Comparison of ENCODE assay signal across 8 mouse cellular contexts in genomic region chr10:80936135-80936809, GRCm38 (mm10). TPM values are rescaled to one million over a fixed set of nuclear protein-coding genes. Genes with fewer than 3 reads are reported as not detected.
DNase-seq lines count a peak whose midpoint lies in the region; ATAC-seq and TF ChIP-seq lines count a peak whose summit lies in the region.

No protein-coding gene starts in this region.

- H3K36me3 ChIP-seq in forebrain, embryonic 13.5 days (ENCODE audit: poor library complexity, severe bottlenecking) = no peaks in the 10 kb centered on the region
- H3K36me3 ChIP-seq in hindbrain, embryonic 14.5 days (replicated peaks; ENCODE audit: control insufficient read depth, insufficient read depth) = no peaks in the 10 kb centered on the region
- no peaks in the 10 kb centered on the region for H3K36me3 ChIP-seq in limb, embryonic 15.5 days
- H3K36me3 ChIP-seq in midbrain, postnatal 0 days (ENCODE audit: insufficient read depth, low read length) = no peaks in the 10 kb centered on the region

- TF ChIP-seq CTCF in midbrain, postnatal 0 days (IDR thresholded peaks at IDR 0.05) = no peak

- peak; percentile 80 to 88 for DNase-seq in adrenal gland, adult (ENCODE audit: inconsistent age in 2 of 2, low spot score in 1 of 2)
- no peak for DNase-seq in adrenal gland, postnatal 4 days (ENCODE audit: low spot score in 2 of 2)
- peak; percentile 69 for DNase-seq in Muller cell, postnatal 12 days (ENCODE audit: inconsistent ontology term)
- DNase-seq in hindbrain, embryonic 14.5 days (ENCODE audit: low spot score) = peak; percentile 75
- peak; percentile 74 for DNase-seq in midbrain, postnatal 0 days (ENCODE audit: low spot score)
- DNase-seq in thymus, postnatal 14 days = no peak

- H3K4me3 ChIP-seq in forebrain, embryonic 13.5 days = peak overlapping the region; percentile 32
- peak overlapping the region; percentile 12 for H3K4me3 ChIP-seq in hindbrain, embryonic 14.5 days (replicated peaks; ENCODE audit: low read length)
- peak overlapping the region; percentile 40 for H3K4me3 ChIP-seq in limb, embryonic 15.5 days
- H3K4me3 ChIP-seq in midbrain, postnatal 0 days (ENCODE audit: low read depth, low read length) = peak overlapping the region; percentile 10; the same call in 1 of the 2 replicates

- WGBS in forebrain, embryonic 13.5 days = 2% methylated on average over 26 of the region's 37 CpGs
- 1% methylated on average over 37 of the region's 37 CpGs for WGBS in hindbrain, embryonic 14.5 days
- WGBS in limb, embryonic 15.5 days = 2% methylated on average over 35 of the region's 37 CpGs
- WGBS in midbrain, postnatal 0 days = 2% methylated on average over 35 of the region's 37 CpGs

- ATAC-seq in forebrain, embryonic 13.5 days = peak; percentile 60
- peak; percentile 52; the same call in 1 of the 2 replicates for ATAC-seq in hindbrain, embryonic 14.5 days (ENCODE audit: low FRiP score)
- ATAC-seq in limb, embryonic 15.5 days (ENCODE audit: insufficient number of reproducible peaks, low FRiP score, low TSS enrichment, low read depth) = peak; percentile 47
- ATAC-seq in midbrain, postnatal 0 days (ENCODE audit: low FRiP score) = no peak

- peaks cover 90% of the 10 kb centered on the region for H3K4me1 ChIP-seq in forebrain, embryonic 13.5 days
- peaks cover 74% of the 10 kb centered on the region for H3K4me1 ChIP-seq in hindbrain, embryonic 14.5 days (replicated peaks; ENCODE audit: control insufficient read depth, insufficient read depth, low read length)
- peaks cover 98% of the 10 kb centered on the region for H3K4me1 ChIP-seq in limb, embryonic 15.5 days
- peaks cover 22% of the 10 kb centered on the region for H3K4me1 ChIP-seq in midbrain, postnatal 0 days (ENCODE audit: insufficient read depth, low read length)

- H3K4me2 ChIP-seq in forebrain, embryonic 13.5 days = peak overlapping the region; percentile 63
- H3K4me2 ChIP-seq in hindbrain, embryonic 14.5 days (replicated peaks) = peak overlapping the region; percentile 39
- H3K4me2 ChIP-seq in limb, embryonic 15.5 days = peak overlapping the region; percentile 60
- peak overlapping the region; percentile 39 for H3K4me2 ChIP-seq in midbrain, postnatal 0 days (ENCODE audit: low read depth, low read length, poor library complexity, severe bottlenecking)

- peak overlapping the region; percentile 45 for H3K9ac ChIP-seq in forebrain, embryonic 13.5 days
- peak overlapping the region; percentile 28 for H3K9ac ChIP-seq in hindbrain, embryonic 14.5 days
- peak overlapping the region; percentile 39; the same call in 1 of the 2 replicates for H3K9ac ChIP-seq in limb, embryonic 15.5 days
- H3K9ac ChIP-seq in midbrain, postnatal 0 days (replicated peaks; ENCODE audit: low read length, poor library complexity, severe bottlenecking) = peak overlapping the region; percentile 33

- H3K9me3 ChIP-seq in forebrain, embryonic 13.5 days (replicated peaks) = no peaks in the 10 kb centered on the region
- no peaks in the 10 kb centered on the region for H3K9me3 ChIP-seq in hindbrain, embryonic 14.5 days (ENCODE audit: control insufficient read depth, low read length)
- H3K9me3 ChIP-seq in limb, embryonic 15.5 days = no peaks in the 10 kb centered on the region
- no peaks in the 10 kb centered on the region for H3K9me3 ChIP-seq in midbrain, postnatal 0 days (ENCODE audit: low read length)

- peaks cover 81% of the 10 kb centered on the region for H3K27me3 ChIP-seq in forebrain, embryonic 13.5 days
- peaks cover 61% of the 10 kb centered on the region for H3K27me3 ChIP-seq in hindbrain, embryonic 14.5 days (ENCODE audit: control insufficient read depth, insufficient read depth, low read length)
- H3K27me3 ChIP-seq in limb, embryonic 15.5 days = peaks cover 6% of the 10 kb centered on the region; the same call in 1 of the 2 replicates
- peaks cover 53% of the 10 kb centered on the region for H3K27me3 ChIP-seq in midbrain, postnatal 0 days (ENCODE audit: insufficient read depth, low read length)

- H3K27ac ChIP-seq in forebrain, embryonic 13.5 days = peak overlapping the region; percentile 17; the same call in 1 of the 2 replicates
- H3K27ac ChIP-seq in hindbrain, embryonic 14.5 days = peak overlapping the region; percentile 58
- H3K27ac ChIP-seq in limb, embryonic 15.5 days = peak overlapping the region; percentile 89
- no peak overlapping the region for H3K27ac ChIP-seq in midbrain, postnatal 0 days (ENCODE audit: low read depth, low read length)

RNA-seq across cellular contexts. Expression of gene Gadd45b, which starts 6.4 kb away (rescaled TPM):
- total RNA-seq in adrenal gland, postnatal 4 days (2021) = 10 to 100 TPM; 10.9 to 11.1 TPM
- polyA plus RNA-seq in forebrain, embryonic 13.5 days (2015; fragmentation: Nextera tagmentation; extraction: Ambion mirVana) = 4.9 and 5.1 TPM in 2 replicates
- polyA plus RNA-seq in hindbrain, embryonic 14.5 days (2014; fragmentation: Nextera tagmentation; extraction: Ambion mirVana) = 6.2 and 8.0 TPM in 2 replicates
- 44.4 and 44.7 TPM in 2 replicates for polyA plus RNA-seq in limb, embryonic 15.5 days (2015; fragmentation: Nextera tagmentation; extraction: Ambion mirVana)
- total RNA-seq in midbrain, postnatal 0 days (2014; rRNA removed) = 3.5 and 7.3 TPM in 2 replicates
- polyA plus RNA-seq in midbrain, postnatal 0 days (2015; fragmentation: Nextera tagmentation; extraction: Ambion mirVana) = 5.0 and 6.4 TPM in 2 replicates

RNA-seq across cellular contexts. Expression of gene Lmnb2, which starts 18.2 kb away (rescaled TPM):
- 10 to 100 TPM; 18.5 to 23.1 TPM for total RNA-seq in adrenal gland, postnatal 4 days (2021)
- polyA plus RNA-seq in forebrain, embryonic 13.5 days (2015; fragmentation: Nextera tagmentation; extraction: Ambion mirVana) = 54.0 and 54.9 TPM in 2 replicates
- 12.9 and 13.8 TPM in 2 replicates for polyA plus RNA-seq in hindbrain, embryonic 14.5 days (2014; fragmentation: Nextera tagmentation; extraction: Ambion mirVana)
- polyA plus RNA-seq in limb, embryonic 15.5 days (2015; fragmentation: Nextera tagmentation; extraction: Ambion mirVana) = 51.6 and 58.2 TPM in 2 replicates
- 40.2 and 47.3 TPM in 2 replicates for total RNA-seq in midbrain, postnatal 0 days (2014; rRNA removed)
- 22.6 and 22.7 TPM in 2 replicates for polyA plus RNA-seq in midbrain, postnatal 0 days (2015; fragmentation: Nextera tagmentation; extraction: Ambion mirVana)

RNA-seq across cellular contexts. Expression of gene Timm13, which starts 35.5 kb away (rescaled TPM):
- total RNA-seq in adrenal gland, postnatal 4 days (2021) = 100 to 1,000 TPM; 162 to 179 TPM
- 356 and 364 TPM in 2 replicates for polyA plus RNA-seq in forebrain, embryonic 13.5 days (2015; fragmentation: Nextera tagmentation; extraction: Ambion mirVana)
- 311 and 351 TPM in 2 replicates for polyA plus RNA-seq in hindbrain, embryonic 14.5 days (2014; fragmentation: Nextera tagmentation; extraction: Ambion mirVana)
- polyA plus RNA-seq in limb, embryonic 15.5 days (2015; fragmentation: Nextera tagmentation; extraction: Ambion mirVana) = 312 and 329 TPM in 2 replicates
- 153 and 267 TPM in 2 replicates for total RNA-seq in midbrain, postnatal 0 days (2014; rRNA removed)
- polyA plus RNA-seq in midbrain, postnatal 0 days (2015; fragmentation: Nextera tagmentation; extraction: Ambion mirVana) = 362 and 384 TPM in 2 replicates

Comparison
In these comparisons a context has a peak if more than half of its experiments do, and no peak if none do; other contexts are left out.
1. DNase-seq: peak in adrenal gland, adult (2 of 2), Muller cell, postnatal 12 days (single experiment), hindbrain, embryonic 14.5 days (single experiment) and midbrain, postnatal 0 days (single experiment); none in adrenal gland, postnatal 4 days (0 of 2) and thymus, postnatal 14 days (single experiment).
2. Peak in every context shown above with its lines, with median percentiles within 50 percentile points of each other: H3K4me2 ChIP-seq, H3K4me3 ChIP-seq and H3K9ac ChIP-seq.